Mouse (Mus musculus) hematopoietic multipotent progenitor cell, adult 10-12 weeks (in vitro differentiated cells): ENCODE results near the gene Rab32. TPM values are rescaled to one million over a fixed set of nuclear protein-coding genes. Genes with fewer than 3 reads are reported as not detected.

Experiments
- polyA plus RNA-seq: library from polyadenylated mRNA; stranded (reverse); fragments of >175 nt; gene quantifications from 2 replicates; pipeline ENCODE4 v1.2.3, GENCODE M21; 2012; ENCODE audit warnings: low replicate concordance

The Rab32 gene
- 10.8 and 29.8 TPM in 2 replicates for polyA plus RNA-seq

GRCm38 (mm10) chr10:10557570-10558336 is at the start of gene Rab32:
Gene Rab32 (minus strand): TSS chr10:10558265.

Other genes starting within 250 kb of the Rab32 start
- gene Adgb, start 85.9 kb downstream of the Rab32 start, polyA plus RNA-seq = 0.02 TPM in 1 of 2 replicates, not detected in the other
- gene Gm10944, start 123.1 kb upstream of the Rab32 start, polyA plus RNA-seq = not detected in 2 replicates